Mouse (Mus musculus): ENCODE data around the gene Srebf1.

Gene Srebf1

DNA sequence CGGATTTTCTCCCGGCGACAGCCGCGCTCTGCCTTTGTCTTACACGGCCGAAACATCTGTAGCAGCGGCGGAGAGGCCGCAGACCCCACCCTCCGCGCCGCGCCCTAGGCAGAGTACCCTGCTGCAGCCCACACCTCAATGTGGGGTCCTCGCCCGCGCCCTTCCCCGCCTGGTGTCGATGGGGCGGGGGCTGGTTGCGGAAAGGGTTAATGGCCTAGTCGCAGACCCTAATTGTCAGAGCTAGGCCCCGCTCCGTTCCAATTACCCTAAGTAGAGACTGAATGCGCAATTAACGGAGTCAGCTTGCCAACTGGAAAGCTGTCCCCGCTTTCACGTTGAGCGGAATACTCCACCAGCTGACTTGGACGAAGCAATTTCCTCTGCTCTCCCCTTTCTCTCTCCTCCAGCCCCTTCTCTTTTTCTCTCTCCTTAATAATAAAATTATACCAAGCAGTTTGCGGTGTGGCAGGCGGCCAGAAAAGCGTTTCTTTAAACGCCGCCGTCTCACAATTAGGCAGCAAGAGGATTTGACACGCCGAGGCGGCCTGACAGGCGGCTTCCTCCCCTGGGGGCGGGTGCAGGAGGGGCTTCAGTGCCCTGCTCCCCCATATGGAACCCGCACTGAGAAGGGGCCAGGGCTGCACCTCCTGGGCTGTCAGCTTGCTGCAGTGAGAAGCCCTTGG is 45.3 kb downstream of the Srebf1 start:
- no peak for DNase-seq (ENCODE audit: low spot score)

DNA sequence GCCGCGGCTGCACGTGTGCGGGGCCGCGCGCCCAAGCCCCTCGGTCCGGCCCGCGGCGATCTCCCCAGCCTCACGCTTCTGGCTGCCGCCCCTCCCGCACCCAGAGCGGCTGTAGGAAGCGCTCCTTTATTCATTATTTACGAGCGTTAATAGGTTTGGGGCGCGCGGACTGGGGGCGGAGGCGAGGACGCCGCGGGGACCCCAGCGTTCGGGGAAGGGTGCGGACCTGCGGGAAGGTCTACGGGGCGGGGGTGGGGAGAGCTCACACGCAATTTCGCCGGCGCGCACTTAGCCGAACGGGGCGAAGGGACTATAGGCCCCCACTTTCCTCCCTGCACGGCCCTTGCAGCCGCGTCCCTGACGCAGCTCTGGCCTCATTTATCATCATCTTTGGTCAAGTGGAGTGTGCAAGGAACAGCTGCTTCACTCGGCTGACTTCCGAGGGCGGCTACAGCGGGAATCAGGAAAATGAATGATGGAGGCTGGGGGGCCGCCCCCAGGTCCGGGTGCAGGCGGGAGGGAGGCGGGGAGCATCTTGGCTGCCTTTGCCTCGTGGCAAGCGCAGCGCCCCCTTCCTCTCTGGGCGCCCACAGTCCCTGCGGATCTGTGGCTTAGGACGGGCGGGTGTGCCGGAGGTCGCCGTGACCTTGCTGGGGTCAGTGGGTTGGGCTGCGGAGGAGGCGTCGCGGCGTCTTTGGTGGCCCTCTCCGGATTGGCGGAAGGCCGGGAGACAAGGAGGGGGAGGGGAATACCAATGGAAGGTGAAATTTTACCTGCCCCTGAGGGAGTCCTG is 46.0 kb downstream of the Srebf1 start:
- no peak for DNase-seq (ENCODE audit: low spot score)

DNA sequence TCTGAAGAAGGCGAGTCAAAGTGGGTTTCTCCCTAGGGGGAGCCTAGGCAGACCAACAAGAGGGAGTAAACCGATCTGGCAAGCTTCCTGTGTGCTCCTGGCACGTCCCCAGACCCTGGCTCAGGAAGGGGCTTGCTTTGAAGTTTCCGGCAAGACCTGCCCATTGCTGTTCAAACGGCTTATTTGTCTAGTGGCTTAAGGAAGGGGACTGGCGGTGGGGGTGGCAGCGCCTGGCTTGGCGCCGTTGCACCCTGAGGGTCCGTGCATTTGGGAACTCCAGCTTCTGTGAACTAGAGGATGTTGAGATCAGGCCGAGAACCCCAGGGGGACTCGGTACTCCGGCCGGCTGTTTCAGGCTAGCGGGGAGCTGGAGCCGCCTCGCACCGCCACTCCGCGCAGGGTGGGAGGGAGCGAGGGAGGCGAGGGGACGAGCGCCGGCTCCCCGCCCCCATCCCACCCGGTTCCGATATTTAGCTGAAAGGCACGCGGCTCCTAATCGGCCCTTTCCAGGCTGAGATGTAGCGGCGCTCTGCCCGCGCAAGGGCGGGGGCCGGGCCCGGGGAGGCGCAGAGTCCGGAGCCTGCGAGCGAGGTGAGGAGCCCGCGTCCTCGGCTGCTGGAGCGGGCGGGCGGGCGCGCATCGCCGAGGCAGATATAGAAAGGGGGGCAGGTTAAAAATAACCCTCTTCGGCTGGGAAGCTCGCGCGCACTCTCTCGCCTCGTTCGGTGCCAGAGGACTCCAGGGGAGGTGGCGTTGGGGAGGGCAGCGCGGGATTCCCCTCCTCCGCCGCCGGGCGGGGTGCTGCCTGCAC is 46.8 kb downstream of the Srebf1 start:
- DNase-seq (ENCODE audit: low spot score) = no peak

DNA sequence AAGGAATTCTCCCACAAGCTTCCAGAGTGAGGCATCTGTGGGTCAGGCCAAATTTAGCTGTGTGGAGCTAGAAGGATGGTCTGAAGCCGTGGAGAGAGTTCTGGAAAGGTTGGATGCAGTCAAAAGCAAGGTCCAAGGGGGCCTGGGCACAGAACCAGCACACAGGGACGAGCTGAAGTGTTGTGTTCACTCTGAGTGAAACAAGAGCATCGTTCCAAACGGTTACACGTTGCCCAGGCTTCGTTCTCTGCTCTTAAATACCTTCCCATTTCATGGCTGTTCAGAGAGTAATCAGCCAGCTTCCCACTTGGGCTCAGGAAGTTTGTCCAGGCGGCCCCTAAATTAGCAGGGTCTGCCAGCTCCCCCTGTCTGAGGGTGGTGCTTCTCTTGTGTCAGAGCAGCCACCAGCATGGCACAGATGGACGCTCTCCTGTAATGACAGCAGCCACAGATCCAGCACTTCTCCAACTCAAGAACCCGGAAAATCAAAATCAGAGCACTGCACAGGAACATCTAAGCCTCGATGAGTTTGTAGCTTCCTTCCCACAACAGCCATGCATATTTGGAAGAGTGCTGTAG is 48.7 kb downstream of the Srebf1 start:
- no peak for DNase-seq (ENCODE audit: low spot score)

DNA sequence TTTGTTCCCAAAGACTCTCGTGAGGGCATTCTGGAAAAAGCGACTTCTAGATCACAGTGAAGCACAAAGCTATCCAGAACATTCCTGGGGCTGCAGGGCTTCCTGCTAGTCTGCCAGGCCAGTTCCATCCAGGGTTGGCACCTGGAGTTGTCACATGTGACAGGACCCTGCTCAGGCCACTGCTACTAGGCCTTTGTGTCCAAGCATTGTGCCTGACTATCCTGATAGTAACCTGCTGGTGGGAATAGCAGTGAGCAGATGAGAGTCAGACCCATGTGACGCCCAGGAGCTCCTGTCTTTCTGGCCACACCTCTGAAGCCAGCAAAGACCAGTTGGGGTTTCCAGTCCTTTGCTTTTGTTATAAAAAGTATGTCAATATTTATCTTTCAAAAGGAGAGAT is 50.3 kb downstream of the Srebf1 start:
- DNase-seq (ENCODE audit: low spot score) = no peak

DNA sequence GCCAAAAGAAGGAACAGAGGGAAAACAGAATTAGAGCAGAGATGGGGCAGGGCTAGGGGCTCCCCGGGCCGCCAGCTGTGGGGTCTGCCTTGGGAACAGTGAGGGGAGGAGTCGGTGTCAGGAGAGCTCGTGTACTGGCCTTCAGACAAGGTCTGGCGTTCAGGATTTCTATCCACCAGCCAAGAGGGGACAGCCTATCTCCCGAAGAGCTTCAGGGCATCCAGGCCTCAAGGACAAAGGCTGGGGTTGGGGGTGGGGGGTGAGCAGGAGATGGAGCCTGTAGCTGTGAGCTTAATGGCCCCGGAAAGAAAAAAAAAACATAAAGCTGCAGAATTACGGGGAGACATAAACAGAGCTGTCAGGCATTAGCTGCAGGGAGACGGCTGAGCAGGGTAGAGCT is 53.6 kb downstream of the Srebf1 start:
- no peak for DNase-seq (ENCODE audit: low spot score)

DNA sequence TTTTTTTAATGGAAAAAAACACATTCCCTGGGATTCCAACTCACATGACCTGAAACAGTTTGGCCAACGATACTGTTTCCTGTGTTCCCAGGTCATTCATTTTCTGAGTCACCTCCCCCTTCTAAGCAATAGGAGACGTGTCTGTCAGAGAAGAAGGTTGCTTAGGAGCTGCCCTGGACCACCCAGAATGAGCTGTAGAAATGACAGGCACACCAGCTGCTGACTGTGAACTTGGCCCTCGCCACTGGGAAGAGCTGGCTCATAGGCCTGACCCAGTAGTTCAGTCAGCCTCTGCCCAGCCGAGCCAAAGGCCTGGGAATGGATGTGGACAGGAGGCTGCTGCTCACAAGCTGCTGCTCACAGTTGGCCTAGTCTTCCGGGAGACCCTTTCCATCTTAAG is 57.3 kb downstream of the Srebf1 start:
- no peak for DNase-seq (ENCODE audit: low spot score)

DNA sequence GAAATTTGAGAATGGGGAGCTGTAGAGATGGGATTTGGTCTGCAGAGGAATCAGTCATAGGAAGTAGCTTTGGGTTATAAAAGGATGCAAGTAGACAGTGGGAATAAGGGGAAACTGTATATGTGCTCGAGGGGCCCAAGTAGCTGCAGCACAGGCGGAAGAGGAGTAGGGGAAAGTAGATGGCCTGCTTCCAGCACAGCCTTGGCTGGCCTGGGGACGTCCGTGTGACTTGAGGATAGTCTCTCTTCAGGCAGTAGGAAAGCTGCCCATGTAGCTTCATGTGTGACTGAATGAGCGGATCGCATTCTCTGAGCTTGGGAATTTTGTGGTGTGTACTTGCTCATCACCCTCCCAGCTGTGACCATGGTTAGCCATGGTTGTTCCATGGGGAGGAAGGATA is 57.9 kb downstream of the Srebf1 start:
- DNase-seq (ENCODE audit: low spot score) = no peak

DNA sequence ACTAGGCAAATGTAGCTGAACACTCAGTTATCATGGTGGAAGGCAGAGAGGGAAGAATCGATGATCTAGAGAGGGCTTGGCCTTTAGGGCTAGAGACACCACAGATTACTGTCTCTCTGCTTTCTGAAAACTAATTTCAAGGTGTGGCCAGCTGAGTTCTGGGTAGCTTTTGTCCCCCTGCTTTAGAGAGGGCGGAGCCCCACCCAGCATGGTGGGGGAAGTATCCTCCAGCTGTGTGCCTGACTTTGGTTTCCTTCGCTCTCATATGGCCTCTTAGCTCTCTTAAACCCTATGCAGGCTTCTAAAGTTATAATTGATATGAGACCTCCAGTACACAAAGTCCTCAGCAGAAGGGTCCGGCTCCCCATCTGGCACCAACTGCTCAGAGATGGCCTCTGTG is 59.0 kb downstream of the Srebf1 start:
- no peak for DNase-seq (ENCODE audit: low spot score)

DNA sequence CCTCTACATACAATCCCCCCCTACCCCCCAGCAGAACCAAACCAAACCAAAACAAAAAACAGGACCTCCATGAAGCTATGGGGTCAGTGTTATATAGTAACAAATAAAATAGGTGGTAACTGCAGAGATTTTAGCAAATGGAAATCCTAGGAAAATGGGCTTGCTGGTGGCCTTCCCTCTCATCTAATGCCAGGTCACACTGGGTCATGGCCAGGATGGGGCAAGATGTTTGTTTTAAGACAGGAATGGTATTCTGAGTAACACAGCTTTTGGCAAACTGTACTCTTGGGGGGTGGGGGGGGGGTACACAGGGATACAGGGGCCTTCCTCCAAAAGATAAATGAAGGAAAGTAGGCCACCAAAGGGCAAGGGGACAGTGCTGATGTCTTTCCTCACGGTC is 59.8 kb downstream of the Srebf1 start:
- DNase-seq (ENCODE audit: low spot score) = no peak

DNA sequence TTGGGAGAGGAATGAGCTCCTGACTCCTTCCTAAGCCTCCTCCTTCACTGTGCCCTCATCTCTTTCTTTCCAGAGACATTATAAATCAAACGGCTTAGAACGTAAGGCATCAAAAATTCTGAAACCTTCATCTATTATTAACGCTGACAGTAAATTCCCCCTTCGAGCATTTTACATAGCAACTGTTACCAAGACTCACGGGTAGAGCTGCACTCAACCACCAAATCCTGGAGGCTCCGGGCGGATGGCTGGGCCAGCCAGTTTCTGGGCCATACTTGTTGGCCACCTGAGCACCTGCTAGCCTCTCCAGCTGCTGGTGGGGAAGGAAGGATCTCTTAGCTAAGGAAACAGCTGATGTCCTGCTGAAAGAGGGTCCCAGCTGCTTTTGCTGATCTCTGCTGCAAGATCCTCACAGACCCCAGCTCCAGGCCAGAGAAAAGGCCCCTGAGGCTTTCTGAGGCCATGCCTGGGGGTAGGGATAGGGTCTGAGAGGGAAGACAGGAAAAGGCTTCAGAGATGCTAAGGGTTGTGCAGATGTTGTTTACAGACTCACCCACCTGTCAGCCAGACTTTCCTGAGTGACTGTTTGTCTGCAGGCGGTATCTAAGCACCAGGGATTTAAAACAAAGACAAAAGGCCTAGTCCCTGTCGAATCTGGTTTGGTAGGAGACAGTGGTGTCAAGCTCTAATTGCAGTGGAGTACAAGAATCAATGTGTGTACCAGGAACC is 61.1 kb downstream of the Srebf1 start:
- DNase-seq (ENCODE audit: low spot score) = no peak

DNA sequence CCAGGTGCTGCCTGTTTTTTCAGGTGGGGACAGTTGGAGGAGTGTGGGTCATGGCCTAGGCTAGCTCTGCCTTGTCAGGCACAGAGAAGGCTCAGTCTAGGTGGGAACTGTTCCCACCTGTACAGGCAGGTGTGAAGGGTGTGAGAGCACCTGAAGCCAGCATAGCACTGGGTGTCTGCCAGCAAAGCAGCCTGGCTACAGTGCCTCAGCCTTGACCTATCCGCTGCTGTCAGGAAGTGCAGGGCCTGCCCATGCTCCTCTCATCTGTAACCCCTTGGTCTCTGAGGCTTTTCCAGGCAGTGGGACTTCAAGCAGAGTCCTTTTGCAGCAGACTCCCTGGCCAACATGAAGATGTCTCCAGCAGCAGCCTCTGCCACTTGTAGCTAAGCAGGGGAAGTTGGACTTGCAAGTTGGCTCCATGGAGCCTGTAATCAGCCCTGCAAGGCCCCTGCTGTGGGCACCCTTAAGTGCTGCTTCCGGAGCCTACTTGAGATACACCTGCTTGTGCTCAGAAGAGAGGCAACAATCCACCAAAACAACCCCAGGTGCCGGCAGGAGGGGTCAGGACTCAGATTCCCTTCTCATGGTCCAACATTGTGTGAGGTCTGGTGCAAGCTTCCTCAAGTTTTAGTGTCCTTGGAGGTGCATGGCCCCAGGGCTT is 61.8 kb downstream of the Srebf1 start:
- DNase-seq (ENCODE audit: low spot score) = no peak

DNA sequence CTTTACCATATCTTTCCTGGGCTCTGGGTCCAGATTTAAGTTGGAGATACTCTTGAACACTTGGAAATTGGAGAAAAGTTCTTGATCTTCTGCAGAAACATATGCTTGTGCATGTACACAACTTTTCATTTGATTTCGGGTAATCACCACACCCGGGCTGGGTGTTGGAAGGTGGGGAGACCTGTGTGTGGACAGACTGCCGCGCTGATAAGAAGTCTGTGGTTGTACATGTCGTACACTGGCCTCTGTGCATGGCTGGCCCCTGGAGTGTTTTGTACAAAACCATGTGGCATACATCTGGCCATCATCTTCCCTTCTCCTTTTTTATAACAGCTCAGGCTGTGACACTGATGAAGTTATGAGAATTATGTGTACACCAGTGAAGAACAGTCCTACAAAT is 62.4 kb downstream of the Srebf1 start:
- no peak for DNase-seq (ENCODE audit: low spot score)

DNA sequence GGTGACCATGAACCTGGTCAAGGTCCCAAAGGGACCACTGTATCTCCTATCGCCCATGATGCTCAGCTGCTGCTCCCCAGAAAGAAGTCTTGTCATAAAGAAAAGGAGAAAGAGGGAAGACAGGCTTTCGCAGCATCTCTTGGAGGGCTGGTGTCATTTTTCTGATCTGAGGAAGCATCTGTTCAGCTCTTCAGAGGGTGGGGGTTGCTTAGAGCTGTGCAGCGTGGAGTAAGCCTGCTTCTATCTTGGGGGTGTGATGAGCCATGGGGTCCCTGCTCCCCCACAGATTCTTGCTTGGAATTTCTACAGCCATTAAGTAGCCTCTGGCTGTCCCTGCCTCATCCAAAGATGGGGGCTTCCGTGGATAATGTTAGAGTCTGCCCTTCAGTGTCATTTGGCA is 64.1 kb downstream of the Srebf1 start:
- DNase-seq (ENCODE audit: low spot score) = no peak

DNA sequence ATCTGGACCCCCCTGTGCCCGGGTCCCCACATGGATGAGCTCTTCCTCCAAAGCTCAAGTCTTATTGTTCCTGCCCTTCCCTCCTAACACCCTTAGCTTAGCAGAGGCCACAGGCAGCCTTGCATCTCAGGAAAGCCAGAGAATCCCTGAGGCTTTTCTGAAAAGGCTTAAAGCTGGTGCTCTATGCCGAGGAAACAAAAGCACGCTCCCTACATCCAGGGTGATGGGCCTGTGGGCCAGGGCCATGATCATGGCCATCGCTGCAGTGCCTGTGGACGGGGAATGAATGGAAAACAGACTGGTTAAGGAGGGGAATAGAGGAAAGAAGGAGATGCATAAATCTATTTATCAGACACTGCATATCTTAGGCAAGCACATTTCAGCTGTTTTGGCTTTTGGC is 66.7 kb downstream of the Srebf1 start:
- no peak for DNase-seq (ENCODE audit: low spot score)

DNA sequence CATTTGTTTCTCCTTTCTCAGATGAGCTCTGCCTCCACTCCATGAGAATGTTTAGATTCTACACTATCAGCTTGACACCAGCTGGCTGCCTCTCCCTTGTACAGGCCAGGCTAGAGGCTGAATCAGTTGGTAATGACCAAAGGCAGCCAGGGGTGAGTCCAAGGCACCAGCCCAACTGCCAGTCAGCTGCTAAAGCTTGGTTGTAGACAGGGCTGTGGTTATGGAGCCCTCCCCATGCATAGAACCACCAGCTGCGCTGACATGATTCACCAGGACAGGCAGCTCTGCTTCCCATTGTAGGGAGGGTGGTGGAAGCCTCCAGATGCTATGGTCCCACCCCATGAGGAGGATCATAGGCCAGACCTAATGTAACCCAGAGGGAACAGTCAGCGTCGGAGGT is 68.4 kb downstream of the Srebf1 start:
- DNase-seq (ENCODE audit: low spot score) = no peak

DNA sequence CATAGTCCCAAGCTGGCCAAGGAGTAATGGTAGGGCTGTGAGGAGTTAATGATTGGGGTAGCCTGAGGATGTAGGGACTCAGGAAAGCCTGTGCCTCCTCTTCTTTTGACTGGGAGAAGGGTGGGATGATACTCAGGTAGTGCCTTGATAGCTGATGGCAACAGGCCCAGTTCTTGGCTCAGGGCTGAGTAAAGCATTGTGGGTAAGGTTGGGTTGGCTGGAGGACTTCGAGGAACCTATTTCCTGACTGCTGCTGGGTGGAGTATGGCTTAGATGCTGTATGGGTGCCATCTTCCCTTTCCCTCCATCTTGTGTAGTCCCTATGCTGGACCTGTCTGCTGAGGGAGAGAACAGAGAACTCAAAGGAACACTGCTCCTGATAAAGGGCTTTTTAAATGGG is 70.0 kb downstream of the Srebf1 start:
- DNase-seq (ENCODE audit: low spot score) = no peak

DNA sequence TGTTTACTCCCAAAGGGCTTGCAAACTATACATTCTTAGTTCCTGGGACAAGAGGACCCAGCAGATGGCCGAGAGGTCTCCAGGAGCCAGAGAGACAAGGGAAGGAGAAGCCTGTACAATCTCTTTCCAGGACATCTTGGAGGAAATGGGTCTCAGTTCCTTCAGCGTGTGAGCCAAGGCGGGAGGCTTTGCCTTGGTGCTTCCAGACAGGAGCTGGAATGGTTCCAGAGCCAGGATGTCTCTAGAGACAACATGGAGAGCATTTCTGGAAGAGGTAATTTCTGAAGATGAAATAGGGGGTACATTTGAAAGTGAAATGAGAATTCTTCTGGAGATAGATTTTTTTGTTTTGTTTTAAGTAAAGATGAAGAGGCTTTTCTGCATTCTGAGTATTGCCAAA is 71.7 kb downstream of the Srebf1 start:
- no peak for DNase-seq (ENCODE audit: low spot score)
